Mouse (Mus musculus): Measurements from ENCODE around the gene Smpd4. TPM values are rescaled to one million over a fixed set of nuclear protein-coding genes. Genes with fewer than 3 reads are reported as not detected.

Smpd4 gene
- total and polyA plus RNA-seq, 3 experiments = 38.6 to 97.1 (median 55.5) TPM

- Histone ChIP-seq H3K27me3 (replicated peaks) (no peaks in the 10 kb centered on the region), H3K27ac (ENCODE audit: insufficient read depth, low read depth) (no peak overlapping the region), H3K9me3 (replicated peaks; ENCODE audit: low read length) (no peaks in the 10 kb centered on the region), H3K4me2 (ENCODE audit: insufficient read depth, low read depth, poor library complexity, severe bottlenecking) (no peak overlapping the region), H3K4me3 (replicated peaks in 1 of 3; ENCODE audit: low read depth in 2 of 3, low read length in 2 of 3, poor library complexity in 1 of 3) (no peak overlapping the region), H3K4me1 (ENCODE audit: control insufficient read depth in 1 of 2, insufficient read depth in 2 of 2) (peaks cover 0 to 10% of the 10 kb centered on the region in 2 experiments; a peak in 1 of 4 replicates), H3K9ac (ENCODE audit: insufficient read depth, low read depth) (no peak overlapping the region), H3K79me2 (replicated peaks; ENCODE audit: control insufficient read depth, extremely low read depth, insufficient read depth, poor library complexity, severe bottlenecking) (no peaks in the 10 kb centered on the region), H3K36me3 (replicated peaks in 1 of 2; ENCODE audit: control insufficient read depth in 1 of 2, insufficient read depth in 1 of 2, low read length in 1 of 2) (peaks cover 67 to 96% of the 10 kb centered on the region in 2 experiments)
- no peak for TF ChIP-seq NRF1 (IDR thresholded peaks at IDR 0.05; ENCODE audit: low read depth, low read length)
- in situ Hi-C loops (cut with MboI; ENCODE audit: low pct_ligation_motif_present, low pct_unique_long_range_greater_than_20kb, low sequenced_read_pairs) (no loop called here), dilution Hi-C loops (cut with MboI; ENCODE audit: extremely low pct_ligation_motif_present, extremely low pct_unique_long_range_greater_than_20kb, low sequenced_read_pairs) (no loop called here)
- DNase-seq (ENCODE audit: extremely low read depth) = no peak
These were observed 31.6 kb downstream of the Smpd4 start for GRCm38 (mm10) chr16:17650711-17651110.

- H3K36me3 ChIP-seq (replicated peaks in 1 of 2; ENCODE audit: control insufficient read depth in 1 of 2, insufficient read depth in 1 of 2, low read length in 1 of 2) = peaks cover 82 to 99% of the 10 kb centered on the region in 2 experiments
- no peaks in the 10 kb centered on the region for H3K9me3 ChIP-seq (replicated peaks; ENCODE audit: low read length)
- H3K27ac ChIP-seq (ENCODE audit: insufficient read depth, low read depth) = no peak overlapping the region
- H3K4me2 ChIP-seq (ENCODE audit: insufficient read depth, low read depth, poor library complexity, severe bottlenecking) = no peak overlapping the region
- peaks cover 0 to 3% of the 10 kb centered on the region in 2 experiments; a peak in 1 of 4 replicates for H3K4me1 ChIP-seq (ENCODE audit: control insufficient read depth in 1 of 2, insufficient read depth in 2 of 2)
- H3K4me3 ChIP-seq (replicated peaks in 1 of 3; ENCODE audit: low read depth in 2 of 3, low read length in 2 of 3, poor library complexity in 1 of 3) = no peak overlapping the region
- no peak for DNase-seq (ENCODE audit: extremely low read depth)
- dilution Hi-C loops (cut with MboI; ENCODE audit: extremely low pct_ligation_motif_present, extremely low pct_unique_long_range_greater_than_20kb, low sequenced_read_pairs) (no loop called here), in situ Hi-C loops (cut with MboI; ENCODE audit: low pct_ligation_motif_present, low pct_unique_long_range_greater_than_20kb, low sequenced_read_pairs) (no loop called here)
- no peak for TF ChIP-seq TCF12 (IDR thresholded peaks at IDR 0.05; ENCODE audit: low read depth, low read length)
- no peak for TF ChIP-seq SMC3 (IDR thresholded peaks at IDR 0.05; ENCODE audit: low read depth, low read length)
- TF ChIP-seq MAX (IDR thresholded peaks at IDR 0.05; ENCODE audit: low read length) = no peak
- no peak for TF ChIP-seq KAT2A (IDR thresholded peaks at IDR 0.05; ENCODE audit: insufficient replicate concordance, low read length)
- no peak for TF ChIP-seq SIN3A (IDR thresholded peaks at IDR 0.05; ENCODE audit: low read length)
- no peak for TF ChIP-seq PAX5 (IDR thresholded peaks at IDR 0.05; ENCODE audit: low read length)
- TF ChIP-seq UBTF (IDR thresholded peaks at IDR 0.05; ENCODE audit: low read depth, low read length) = no peak
- TF ChIP-seq MEF2A (IDR thresholded peaks at IDR 0.05; ENCODE audit: borderline replicate concordance, low read depth, low read length) = no peak
- TF ChIP-seq RCOR1 (conservative IDR thresholded peaks at IDR 0.05; ENCODE audit: low read depth, low read length) = no peak
- no peak for TF ChIP-seq MYC (IDR thresholded peaks at IDR 0.05; ENCODE audit: low read depth, low read length)
- no peak for TF ChIP-seq RAD21 (IDR thresholded peaks at IDR 0.05; ENCODE audit: low read depth, low read length)
- TF ChIP-seq CHD2 (IDR thresholded peaks at IDR 0.05; ENCODE audit: low read length) = no peak
- no peak for TF ChIP-seq JUND (conservative IDR thresholded peaks at IDR 0.05; ENCODE audit: low read depth, low read length)
- no peak for TF ChIP-seq BHLHE40 (IDR thresholded peaks at IDR 0.05; ENCODE audit: low read depth, low read length)
- no peak for TF ChIP-seq MAFK (IDR thresholded peaks at IDR 0.05; ENCODE audit: insufficient replicate concordance, low read length)
- H3K9ac ChIP-seq (ENCODE audit: insufficient read depth, low read depth) = no peak overlapping the region
- H3K27me3 ChIP-seq (replicated peaks) = no peaks in the 10 kb centered on the region
- no peaks in the 10 kb centered on the region for H3K79me2 ChIP-seq (replicated peaks; ENCODE audit: control insufficient read depth, extremely low read depth, insufficient read depth, poor library complexity, severe bottlenecking)
These were observed 33.5 kb downstream of the Smpd4 start for GRCm38 (mm10) chr16:17652607-17653006.

Measured in CH12.LX (cell line).